Mouse (Mus musculus) embryonic fibroblast, embryonic 13.5 days (primary cell): ENCODE data around the gene Prkcg.

Experiments used
- CTCF ChIP-seq: IDR thresholded peaks from 2 replicates; pipeline ENCODE4 v1.5.1; 2011; ENCODE audit warnings: mild to moderate bottlenecking, control low read depth, low read length, moderate library complexity, borderline replicate concordance; ENCODE audit not compliant: insufficient read depth
- POLR2A ChIP-seq: IDR thresholded peaks from 2 replicates; pipeline ENCODE4 v1.6.1; 2011; ENCODE audit warnings: low read depth, mild to moderate bottlenecking, control low read depth, low read length, moderate library complexity

DNA sequence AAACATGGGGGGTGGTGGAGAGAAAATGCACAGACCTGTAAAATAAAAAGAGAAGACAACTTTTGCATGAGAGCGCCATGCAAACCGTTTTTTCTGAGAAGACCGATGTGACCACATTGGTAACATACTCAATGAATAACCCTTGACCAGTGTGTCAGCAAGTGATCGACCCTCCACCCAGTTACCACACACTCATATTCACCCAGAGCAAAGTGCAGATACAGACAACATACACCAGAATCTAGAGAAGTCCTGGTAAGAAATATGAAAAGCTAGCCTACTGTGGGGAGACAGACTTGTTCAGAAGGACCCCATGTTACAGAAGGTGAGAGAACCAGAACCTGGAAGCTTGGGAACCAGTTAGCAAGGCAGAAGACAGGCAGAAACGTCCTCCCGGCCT lies 42.2 kb downstream of the Prkcg start:
- no peak for TF ChIP-seq CTCF
- TF ChIP-seq POLR2A = no peak
